Mouse (Mus musculus) spleen, postnatal 4 days (tissue): Measurements from ENCODE around the gene Lrrc58.
A peak's percentile ranks its signal among the peaks of the same experiment; 100 is the strongest.

Experiments
- DNase-seq, 2 experiments: peaks; one replicate each; pipeline ENCODE4 v3.0.0; 2022; ENCODE audit warnings: low spot score in 2 of 2

Lrrc58 gene

DNA sequence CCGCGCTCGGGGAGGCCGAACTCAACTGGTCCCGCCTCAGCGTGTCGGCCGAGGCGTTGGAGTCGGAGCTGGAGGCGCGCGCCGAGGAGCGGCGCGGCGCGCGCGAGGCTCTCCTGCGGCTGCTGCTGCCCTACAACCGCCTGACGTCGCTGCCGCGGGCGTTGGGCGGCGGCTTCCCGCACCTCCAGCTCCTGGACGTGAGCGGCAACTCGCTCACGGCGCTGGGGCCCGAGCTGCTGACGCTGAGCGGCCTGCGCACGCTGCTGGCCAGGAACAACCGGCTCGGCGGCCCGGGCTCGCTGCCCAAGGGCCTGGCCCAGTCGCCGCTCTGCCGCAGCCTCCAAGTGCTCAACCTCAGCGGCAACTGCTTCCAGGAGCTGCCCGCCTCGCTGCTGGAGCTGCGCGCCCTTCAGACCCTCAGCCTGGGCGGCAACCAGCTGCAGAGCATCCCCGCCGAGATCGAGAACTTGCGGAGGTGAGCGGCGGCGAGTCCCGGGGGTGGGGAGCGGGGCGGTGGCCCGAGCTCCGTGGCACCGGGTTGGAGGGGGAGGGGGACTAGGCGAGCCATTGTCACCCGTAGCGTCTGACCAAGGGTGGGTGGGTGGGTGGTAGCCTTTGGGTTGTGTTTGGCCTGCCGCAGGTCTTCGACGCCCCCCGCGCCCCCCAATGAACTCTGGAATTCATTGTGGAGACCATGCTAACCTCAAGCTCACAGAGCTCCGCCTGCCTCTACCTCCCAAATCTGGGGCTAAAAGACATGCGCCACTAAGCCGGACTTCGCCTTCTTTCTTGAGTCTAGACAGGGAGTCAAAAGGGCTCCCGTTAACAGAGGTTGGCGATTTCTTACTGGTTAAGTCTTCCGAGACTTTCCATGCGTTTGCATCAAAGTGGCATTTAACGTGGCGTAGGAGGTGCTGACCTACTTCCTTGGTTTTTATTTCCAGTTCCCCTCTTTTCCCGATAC is 599 bp downstream of the Lrrc58 start:
- peak; percentile 20 to 71 for DNase-seq

- DNase-seq = peak in 1 of 2 experiments; percentile 28
Observed at GRCm38 (mm10) chr16:37869470-37870231, 1.5 kb downstream of the Lrrc58 start.

GRCm38 (mm10) chr16:37871112-37871715 is 3.0 kb downstream of the Lrrc58 start:
- DNase-seq = peak in 1 of 2 experiments; percentile 41

GRCm38 (mm10) chr16:37874501-37875235 is 6.5 kb downstream of the Lrrc58 start:
- peak in 1 of 2 experiments; percentile 38 for DNase-seq

DNA sequence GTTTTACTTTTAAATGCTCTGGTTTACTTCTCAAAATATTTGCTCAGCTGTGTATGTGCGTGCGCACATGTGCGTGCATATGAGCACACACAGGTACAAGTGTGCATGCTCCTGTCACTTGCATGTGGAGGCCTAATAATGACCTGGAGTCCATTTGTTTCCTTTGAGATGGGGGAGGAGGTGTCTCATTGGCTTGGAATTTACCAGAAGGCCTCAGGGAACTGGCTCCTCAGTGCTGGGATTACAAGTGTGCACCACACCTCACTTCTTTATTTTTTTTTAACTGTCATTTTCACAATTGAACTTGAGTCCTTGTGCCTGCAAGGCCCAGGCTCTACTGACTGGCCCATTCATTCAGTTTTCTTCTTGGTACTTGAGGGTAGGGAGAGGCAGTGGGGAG is 9.2 kb downstream of the Lrrc58 start:
- peak in 1 of 2 experiments; percentile 15 for DNase-seq

DNA sequence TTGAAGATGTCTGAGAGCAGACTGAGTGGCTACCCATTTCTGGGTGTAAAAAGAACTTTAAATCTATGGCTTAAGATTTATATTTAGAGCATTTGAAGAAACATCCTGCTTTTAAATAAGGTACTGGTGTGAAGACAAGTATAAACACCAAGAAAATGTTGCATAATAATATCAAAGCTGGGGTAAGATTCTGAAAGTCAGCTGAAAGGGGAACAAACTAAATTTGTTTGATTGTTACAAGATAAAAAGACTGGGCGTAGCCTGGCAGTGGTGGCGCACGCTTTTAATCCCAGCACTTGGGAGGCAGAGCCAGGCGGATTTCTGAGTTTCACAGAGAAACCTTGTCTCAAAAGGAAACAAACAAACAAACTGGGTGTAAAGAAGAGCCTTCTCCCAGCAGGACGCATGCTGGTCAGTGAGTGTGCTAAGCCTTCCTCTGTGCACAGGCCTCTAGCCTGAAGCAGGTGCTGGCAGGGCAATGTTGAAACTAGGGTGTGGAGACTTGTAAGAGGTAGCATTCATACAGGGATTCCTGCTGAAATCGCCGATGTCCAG is 10.8 kb downstream of the Lrrc58 start:
- DNase-seq = peak in 1 of 2 experiments; percentile 48

DNA sequence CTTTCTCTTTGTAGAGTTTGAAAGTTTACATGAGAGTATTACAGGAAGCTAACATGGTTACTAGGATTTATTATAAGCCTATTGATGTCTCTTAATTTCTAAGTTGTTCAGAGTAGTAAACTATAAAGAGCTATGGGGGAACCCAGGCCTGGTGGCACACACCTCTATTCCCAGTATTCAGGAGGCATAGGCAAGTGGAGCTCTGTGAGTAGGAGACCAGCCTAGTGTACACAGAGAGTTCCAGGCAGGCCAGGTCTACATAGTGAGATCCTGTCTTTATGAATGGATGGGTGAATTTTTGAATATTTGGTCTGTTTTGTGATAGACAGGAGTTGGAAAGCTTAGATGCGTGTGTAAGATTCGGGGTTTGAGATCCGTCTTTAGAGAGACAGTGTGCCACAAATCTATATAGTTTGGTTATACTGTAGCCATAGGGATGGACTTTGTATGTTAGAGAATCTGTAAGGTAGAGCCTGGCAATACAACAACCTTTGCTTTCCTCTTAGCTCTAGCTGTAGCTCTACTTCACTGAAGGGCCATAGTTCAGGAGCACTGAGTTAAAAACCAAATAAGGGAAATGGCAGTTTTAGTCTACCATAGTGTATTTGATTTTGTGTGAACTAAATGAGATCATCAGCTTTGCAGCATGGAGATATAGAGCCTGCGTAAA is 11.7 kb downstream of the Lrrc58 start:
- peak in 1 of 2 experiments; percentile 29 for DNase-seq

DNA sequence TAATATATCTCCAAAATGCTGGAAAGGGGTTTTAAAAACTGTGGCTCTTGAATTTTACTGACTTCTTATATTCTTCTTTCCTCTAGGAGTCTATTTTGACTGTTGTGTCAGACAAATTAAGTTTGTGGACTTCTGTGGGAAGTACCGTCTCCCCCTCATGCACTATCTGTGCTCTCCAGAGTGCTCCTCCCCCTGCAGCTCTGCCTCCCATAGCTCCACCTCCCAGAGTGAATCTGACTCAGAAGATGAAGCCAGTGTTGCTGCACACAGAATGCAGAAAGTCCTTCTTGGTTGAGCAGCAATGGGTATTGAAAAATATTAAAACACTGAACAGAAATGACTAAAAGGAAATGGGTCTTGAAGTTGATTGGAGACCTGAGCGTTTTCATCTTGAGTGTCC is 13.0 kb downstream of the Lrrc58 start:
- DNase-seq = no peak

- DNase-seq = no peak
Observed at GRCm38 (mm10) chr16:37888986-37889385, 20.8 kb downstream of the Lrrc58 start.

DNA sequence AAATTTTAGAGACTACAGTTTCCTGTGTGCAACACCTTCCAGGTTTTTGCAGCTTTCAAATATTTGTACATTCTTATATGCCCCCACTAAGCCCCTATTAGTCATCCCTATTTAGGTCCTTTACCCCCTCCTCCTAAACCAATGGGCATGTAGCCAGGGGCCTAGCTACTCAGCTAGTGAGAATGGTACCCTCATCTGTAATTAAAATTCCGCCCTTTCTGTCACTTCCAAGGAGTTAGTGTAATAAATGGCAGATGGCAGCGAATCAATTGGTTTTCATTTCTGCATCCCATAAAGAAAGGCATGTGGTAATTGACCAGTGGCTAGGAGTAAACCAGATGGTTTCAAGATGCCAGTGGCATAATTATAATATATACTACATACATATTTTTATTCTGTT is 24.5 kb downstream of the Lrrc58 start:
- DNase-seq = no peak

DNA sequence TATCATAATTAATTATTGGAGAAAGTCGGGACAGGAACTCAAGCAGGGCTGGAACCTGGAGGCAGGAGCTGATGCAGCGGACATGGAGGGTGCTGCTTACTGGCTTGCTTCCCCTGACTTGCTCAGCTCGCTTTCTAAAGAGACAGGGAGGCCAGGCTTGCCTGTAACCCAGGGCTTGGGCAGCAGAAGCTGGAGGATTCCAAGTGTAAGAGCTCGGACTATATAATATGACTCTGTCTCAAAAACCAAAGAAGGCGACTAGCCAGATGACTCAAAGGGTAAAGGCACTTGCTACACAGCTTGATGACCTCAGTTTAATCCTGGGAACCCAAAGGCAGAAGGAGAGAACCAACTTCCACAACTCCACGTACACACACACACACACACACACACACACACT is 25.2 kb downstream of the Lrrc58 start:
- no peak for DNase-seq

DNA sequence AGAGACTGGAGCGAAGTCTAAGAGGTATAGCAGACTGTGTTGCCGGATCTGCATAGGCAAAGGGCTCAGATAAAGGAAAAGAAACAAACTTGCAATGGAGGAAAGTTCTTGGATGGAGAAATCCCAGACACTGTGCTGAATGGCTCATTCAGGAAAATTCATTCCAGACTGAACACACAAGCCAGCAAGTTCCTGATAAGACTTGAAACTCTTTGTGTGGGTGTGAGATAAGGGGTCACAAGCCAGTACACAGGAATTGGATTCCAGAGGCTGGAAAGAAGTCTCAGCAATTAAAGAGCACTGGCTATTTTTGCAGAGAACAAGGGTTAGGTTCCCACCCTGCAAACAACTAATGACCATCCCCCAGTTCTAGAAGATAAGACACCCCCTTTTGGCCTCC is 25.8 kb downstream of the Lrrc58 start:
- DNase-seq = no peak

GRCm38 (mm10) chr16:37898790-37899189 is 30.6 kb downstream of the Lrrc58 start:
- no peak for DNase-seq

GRCm38 (mm10) chr16:37899357-37899756 is 31.2 kb downstream of the Lrrc58 start:
- DNase-seq = no peak

GRCm38 (mm10) chr16:37901318-37901717 is 33.1 kb downstream of the Lrrc58 start:
- DNase-seq = no peak

DNA sequence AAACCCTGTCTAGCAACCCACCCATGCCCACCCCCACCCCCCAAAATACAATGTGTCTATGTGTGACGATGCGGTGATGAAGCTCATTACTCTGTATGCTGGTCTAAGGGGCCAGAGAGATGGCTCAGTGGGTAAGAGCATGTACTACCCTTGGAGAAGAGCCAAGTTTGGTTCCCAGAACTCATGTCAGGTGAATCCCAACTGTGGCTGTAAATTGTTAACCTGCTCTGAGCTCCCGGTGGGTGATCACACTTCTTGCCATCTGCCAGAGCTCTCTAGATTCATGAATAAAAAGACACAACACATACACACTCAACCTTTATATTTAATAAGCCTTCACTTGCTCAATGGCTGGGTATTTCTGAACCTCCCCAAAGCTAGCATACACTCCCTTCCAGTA is 38.3 kb downstream of the Lrrc58 start:
- no peak for DNase-seq

- DNase-seq = no peak
Observed at GRCm38 (mm10) chr16:37911086-37911485, 42.9 kb downstream of the Lrrc58 start.

GRCm38 (mm10) chr16:37916138-37916817 is 48.1 kb downstream of the Lrrc58 start, which contains the start of gene Gpr156:
Gene Gpr156, plus strand, starts transcription at chr16:37916496.
- peak in 1 of 2 experiments; percentile 65 for DNase-seq

DNA sequence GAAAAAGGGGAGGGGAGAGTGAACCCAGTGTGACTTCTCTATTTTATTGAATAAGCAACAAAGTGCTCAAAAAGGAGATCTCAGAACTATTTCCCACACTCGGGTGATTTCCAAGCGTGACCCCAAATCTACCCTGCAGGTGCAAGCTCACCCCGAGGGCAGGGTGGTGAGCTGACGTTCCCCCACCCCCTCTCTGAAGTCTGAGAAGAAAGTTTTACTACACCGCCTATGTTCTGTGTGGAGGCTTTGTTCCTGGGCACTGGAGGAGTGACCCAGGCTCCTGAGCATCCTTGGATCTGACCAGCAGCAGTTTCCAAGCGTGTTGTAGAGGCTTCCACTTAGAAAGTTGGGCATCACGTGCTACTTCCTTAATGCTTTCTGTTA is 48.6 kb downstream of the Lrrc58 start:
- no peak for DNase-seq

- no peak for DNase-seq
Observed at GRCm38 (mm10) chr16:37919000-37919399, 50.8 kb downstream of the Lrrc58 start.
